Mouse (Mus musculus): ENCODE measurements around the gene Dbp.
"Not testable (repeated sequence)": the region's sequence is repeated elsewhere in the genome, so short reads cannot be mapped to it uniquely, and the experiment has no call there.

Gene Dbp

DNA sequence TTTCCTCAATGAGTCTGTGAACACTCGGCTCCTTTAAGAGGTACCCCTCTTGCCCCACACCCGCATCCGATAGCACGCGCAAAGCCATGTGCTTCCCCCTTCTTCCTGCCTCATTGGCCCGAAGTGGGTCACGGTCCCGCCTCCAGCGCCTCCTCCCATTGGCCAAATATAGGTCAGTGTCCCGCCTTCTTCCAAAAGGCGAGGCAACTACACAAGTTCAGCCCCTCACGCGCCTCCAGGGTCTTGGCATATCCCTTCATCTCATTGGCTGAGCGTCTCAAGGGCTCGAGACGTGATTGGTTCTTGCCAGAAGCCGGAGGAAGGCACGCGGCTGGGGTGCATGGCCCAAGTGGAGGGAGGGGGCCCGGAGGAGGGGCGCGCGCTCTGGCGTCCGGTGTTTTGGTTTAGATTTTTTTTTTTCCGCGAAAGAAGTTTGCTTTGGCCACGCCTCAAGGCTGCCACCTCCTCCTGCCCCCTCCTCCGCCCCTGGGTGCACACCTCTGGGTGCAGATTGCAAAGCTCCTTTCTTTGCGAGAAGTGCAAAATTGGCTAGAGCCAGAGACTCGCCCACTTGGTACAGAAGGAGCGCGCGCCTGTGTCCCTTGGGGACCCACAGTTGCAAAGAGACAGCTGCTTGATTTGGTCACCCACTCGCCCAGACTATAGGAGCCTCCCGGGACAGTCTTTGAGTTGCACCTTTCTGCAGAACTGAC lies at the start of gene Dbp:
Gene Dbp (plus strand): TSS at position 359 of the 713 bp plus-strand sequence.
- ATAC-seq (ENCODE audit: low TSS enrichment), result peak; percentile 42

DNA sequence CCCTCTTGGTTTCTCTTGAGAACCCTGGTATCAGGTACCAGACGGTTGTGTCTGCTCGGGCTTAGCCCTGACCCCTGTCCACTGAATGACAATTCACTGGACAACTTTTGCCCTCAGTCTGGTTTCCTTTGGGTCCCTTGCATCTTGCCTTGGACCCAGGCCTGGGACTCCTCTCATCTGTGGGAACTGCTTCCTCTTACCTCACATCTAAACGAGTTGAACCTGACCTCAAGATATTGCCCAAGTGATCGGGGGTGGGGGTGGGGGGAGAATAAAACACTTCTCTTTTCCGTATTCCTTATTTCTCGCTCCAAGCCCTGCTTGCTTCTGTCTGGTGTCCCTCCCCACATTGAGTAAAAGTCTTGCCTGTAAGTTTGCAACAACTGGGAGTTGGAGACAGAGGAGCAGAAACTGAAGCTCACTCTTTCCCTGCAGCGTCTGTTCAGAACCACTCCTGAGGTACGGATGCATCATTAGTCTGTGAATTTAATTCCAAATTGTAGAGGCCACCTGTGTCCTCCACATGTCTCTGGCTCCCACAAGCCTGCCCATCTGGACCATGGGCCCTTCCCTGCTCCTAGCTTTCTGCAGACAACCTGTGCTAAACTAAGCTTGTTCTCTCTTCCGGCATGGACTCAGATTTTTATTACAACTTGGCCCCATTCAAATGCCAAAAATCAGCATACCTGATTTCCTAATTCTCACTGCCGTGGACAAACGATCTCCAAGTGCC lies 44.0 kb upstream of the Dbp start:
- ATAC-seq (ENCODE audit: low TSS enrichment), result no peak

DNA sequence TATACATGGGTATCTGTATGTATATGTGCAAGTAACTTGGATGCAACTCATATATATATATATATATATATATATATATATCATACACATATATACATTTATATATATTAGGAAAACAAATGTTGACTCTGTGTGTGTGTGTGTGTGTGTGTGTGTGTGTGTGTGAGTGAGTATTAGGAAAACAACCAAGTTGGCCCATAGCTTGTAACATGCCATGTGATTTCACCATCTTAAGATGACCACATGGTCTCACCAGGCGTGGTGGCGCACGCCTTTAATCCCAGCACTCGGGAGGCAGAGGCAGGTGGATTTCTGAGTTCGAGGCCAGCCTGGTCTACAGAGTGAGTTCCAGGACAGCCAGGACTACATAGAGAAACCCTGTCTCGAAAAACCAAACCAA lies 43.2 kb upstream of the Dbp start:
- not testable (repeated sequence) for ATAC-seq (ENCODE audit: low TSS enrichment)

DNA sequence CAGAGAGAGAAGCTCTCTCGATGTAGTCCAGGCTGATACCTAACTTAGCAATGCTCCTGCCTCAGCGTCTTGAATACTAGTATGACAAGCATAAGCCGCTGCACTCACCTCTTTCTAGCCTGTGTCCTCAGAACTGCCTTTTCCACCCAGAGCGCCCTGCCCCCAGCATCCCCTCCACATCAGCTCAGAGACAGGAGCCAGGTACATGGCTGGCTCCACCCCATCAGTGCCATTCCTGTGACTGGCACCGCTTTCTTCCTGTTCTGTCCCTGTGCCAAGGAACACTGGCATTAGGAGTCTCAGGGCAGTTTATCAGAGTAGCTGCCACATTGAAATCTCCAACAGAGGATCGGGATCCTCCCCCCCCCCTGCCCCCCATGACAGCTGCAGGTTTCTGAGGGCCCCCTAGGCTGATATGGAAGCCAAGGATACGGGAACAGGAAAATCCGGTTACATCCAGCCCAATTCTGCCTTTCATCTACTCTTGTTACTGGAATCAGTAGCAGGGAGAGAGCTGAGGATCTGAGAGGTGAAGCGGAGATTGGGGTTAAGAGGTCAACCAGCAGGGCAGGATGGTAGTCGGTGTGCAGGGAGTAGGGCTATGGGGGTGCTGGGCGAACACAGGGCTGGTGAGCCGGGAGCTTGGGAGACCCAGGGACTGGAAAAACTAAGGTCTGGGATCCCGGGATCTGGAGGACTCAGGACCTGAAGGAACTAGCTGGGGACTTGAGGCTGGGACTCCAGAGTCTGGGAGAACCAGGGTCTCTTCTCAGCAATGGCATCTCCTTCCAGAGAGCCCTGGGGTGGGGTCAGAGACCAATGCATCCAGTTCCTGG lies 39.4 kb upstream of the Dbp start:
- no peak for ATAC-seq (ENCODE audit: low TSS enrichment)

DNA sequence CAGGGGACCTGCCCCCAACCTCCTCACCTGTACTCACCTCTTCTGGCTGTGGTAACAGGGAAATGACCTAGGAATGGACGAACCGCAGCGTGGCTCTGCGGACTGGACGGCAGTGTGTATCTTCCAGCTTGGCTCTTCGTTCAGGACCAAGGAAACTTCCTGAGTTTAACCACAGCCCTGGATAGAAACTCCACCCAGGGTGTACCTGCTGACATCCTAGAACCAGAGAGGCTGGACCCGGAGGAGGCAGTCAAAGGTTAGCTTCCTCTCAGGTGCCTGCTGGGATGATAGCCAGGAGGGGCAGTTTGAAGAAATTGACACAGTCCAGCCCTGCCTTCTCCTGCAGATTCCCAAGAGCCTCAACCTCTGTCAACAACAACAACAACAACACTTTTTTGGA lies 38.7 kb upstream of the Dbp start, which contains the start of gene Fut2:
Gene Fut2 (minus strand): TSS at position 234 of the 400 bp plus-strand sequence.
- ATAC-seq (ENCODE audit: low TSS enrichment), result no peak

DNA sequence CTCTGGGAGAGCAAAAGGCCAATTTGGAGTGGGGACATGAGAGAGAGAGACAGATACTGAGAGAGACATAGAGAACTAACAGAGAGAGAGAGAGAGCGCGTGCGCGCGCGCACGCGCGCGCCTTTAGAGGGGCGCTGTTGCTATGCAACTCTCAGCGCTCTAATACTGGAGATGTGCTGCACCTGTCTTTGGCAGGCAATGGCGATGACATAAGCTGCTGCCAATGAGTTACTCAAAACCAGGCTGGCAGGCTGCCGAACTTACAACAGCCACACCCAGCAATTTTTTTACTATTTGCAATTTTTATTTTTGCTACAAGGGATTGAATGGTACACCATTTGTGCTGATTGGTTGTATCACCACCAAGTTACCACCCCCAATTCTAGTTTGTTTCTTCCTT lies 37.1 kb upstream of the Dbp start:
- ATAC-seq (ENCODE audit: low TSS enrichment), result no peak

DNA sequence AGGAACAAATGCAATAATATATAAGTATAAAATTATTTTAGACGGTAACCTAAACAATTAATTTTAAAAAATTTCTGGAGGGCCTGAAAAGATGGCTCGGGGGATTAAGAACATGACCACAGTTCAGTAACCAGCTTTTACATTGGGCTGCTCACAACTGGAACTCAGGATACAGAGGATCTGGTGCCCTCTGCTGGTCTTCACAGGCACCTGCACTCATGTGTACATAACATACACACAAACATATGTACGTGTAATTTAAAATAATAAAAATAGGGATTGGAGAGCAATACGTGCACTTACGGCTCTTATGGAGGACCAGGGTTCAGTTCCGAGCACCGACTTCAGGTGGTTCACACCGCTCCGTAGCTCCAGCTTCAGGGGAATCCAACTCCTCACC lies 36.0 kb upstream of the Dbp start:
- ATAC-seq (ENCODE audit: low TSS enrichment), result no peak

DNA sequence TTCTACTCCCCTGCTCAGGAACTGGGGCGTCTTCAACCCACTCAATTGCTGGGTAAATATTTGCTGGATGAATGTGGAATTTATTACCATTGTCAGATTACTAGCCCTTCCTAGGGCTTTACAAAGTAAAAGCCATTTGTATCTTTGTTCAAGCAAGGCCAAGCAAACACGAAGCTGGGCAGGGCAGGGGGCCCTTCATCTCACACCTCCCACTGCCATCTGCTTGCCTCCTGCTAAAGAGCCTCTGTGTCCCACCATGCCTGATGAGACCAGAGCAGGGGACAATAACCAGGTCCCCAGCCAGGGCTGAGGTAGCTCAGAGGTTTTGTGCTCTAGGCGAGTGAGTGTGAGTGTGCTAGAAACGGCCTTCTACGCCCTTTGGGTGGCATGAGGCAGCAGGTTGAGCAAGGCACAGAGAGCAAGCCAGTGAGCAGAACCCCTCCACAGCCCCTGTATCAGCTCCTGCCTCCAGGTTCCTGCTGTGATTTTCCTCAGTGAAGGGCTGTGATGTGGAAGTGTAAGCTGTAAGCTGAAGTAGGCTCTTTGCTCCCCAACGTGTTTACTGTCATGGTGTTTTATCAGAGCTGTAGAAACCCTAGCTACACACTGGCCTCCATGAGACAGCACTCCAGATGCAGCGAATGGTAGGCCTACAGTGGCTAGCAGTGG lies 27.1 kb upstream of the Dbp start:
- ATAC-seq (ENCODE audit: low TSS enrichment), result no peak

DNA sequence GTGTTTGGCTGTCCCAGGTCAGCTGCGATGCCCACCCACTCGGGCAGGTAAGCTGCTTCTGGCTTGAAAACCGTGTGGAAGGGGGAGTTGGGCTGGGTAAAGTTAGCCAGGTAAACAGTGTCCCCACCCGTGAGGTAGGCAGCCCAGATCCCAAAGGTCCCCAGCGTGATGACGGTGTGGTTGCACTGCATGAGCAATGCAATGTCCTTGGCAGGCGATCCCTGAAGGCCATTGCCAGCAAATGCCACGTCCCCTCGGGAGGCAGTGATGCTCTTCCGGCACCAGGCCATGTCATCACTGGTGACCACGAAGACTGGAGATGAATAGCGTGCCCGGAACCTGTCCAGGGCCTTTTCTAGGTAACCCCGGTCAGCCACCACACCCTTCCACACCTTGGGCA lies 26.4 kb upstream of the Dbp start:
- no peak for ATAC-seq (ENCODE audit: low TSS enrichment)

DNA sequence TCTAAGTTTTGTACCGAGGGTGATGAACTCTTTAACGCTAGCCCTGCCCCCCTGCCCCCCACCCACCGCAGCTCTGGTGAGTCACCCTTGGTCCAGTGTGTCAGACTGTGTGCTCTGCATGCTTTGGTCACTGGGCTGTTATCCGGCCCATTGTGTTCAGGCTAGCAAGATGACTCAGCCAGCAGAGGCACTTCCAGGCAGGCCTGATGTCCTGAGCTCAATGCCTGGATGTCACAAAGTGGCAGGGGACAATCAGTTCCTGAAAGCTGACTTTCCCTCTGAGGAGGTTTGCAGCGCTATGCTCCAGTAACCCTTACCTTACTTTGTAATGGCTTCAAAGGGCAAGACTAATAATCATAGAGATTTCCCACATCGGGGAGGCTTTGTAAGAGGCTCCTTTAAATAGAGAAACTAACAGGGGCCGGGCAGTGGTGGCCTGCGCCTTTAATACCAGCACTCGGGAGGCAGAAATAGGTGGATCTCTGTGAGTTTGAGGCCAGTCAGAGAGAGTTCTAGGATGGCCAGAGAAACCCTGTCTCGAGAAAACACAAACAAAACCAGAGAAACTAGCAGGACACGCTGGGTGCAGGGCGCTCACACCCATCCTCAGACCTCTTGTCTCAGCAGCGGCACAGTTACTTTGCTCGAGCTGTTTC lies 24.8 kb upstream of the Dbp start:
- no peak for ATAC-seq (ENCODE audit: low TSS enrichment)

DNA sequence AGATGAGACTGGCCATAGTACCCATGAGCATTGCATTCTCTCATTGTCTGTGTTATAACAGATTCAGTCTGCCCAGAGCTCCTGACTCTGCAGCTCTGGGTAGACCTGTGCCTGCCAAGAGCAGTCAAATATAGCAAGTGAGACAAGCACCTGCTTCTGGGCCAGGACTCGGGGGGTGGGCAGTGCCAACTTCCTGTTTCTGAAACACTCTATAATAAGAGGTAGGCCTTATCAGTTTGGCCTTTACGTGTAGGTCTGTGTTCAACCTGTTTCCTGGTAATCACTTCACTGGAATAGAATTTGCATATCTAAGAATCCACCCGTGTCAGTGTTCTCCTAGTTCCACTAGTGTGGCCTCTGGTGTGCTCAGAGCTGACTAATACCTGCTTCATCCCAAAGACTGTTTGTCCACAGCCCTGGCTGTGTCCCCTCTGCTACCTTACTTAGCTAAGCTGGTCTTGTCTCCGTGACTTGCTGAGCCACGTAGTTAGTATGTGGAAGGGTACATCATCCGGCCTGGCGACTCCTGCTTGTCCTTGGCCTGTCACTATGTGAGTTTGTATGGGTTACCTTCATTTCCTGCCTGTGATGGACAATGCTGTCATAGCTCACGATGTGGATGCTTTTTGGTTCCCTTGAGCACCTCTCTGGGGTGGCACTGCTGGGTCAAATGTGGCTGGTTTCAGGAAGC lies 23.7 kb upstream of the Dbp start:
- no peak for ATAC-seq (ENCODE audit: low TSS enrichment)

DNA sequence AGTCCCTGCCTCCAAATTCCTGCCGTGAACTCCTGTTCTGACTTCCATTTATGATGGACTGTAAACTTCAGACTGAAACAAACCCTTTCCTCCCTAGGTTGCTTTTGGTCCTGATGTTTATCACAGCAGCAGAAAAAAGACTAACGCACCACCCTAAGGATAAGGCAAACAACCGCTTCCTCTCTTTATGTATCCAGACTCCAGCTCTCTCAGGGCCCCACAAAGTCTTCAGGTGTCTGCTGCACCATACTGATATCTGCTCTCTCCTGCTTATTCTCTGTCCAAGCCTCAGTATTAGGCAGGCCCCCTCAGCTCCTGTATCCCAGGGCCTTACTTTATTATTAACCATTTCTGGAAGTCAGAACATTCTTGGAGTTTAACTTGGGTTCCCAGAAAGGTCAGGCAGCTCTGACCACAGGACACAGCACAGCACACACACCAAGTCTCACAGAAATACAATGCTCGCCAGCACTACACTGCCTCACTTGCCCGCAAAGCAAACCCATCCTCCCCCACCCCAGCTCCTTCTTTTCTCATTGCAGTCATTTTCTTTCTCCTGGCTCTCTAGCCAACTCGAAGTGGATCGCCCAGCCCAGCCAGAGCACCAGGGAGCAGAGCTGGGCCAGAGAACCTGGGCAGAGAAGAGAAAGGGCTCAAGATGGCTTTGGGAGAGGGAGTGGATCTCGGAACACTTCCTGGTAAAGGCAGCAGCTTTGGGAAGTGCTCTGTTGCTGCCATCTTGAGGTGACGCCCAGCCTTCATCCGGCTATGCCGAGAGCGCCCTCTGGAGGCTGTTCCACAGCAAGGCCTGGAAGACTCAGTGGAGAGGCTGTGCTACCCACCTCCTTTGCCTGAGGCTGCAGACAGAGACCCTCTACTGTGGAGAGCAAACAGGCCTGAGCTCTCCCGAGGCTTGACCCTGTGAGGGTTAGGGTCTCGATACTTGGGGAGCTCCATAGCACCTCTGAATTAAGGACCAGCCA lies 22.5 kb upstream of the Dbp start:
- ATAC-seq (ENCODE audit: low TSS enrichment), result peak; percentile 77

DNA sequence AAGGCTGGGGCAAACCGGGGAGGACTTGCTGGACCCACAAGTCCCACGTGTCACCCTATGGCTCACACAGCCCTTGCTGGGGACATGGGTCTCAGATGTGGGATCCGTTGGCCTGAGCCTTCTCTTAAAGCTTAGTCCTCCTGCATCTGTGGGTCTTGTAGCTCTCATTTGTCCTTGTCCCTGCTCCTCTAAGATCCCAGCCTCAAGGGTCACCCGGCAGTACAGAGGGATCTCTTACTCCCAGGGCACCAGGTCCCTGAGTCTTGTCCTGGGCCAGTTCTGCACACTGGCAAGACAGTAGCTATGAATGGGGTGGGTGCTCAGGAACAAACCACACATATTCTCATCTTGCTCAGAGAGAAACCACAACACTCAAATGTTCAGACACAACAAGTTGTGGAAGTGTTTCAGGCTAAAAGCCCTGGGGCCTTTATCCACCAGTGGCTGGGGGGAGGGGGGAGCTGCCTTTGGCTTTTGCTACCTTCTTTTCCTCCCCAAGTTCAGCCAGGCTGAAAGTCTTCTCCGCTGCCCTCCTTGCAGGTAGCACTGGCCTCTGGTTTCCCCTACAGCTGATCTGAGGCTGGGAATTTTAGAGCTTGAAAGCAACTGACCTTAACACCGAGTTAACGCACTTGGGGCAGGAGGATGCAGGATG lies 21.4 kb upstream of the Dbp start, which contains the start of gene Ntn5:
Gene Ntn5 (plus strand): TSS at position 627 of the 655 bp plus-strand sequence.
- no peak for ATAC-seq (ENCODE audit: low TSS enrichment)

DNA sequence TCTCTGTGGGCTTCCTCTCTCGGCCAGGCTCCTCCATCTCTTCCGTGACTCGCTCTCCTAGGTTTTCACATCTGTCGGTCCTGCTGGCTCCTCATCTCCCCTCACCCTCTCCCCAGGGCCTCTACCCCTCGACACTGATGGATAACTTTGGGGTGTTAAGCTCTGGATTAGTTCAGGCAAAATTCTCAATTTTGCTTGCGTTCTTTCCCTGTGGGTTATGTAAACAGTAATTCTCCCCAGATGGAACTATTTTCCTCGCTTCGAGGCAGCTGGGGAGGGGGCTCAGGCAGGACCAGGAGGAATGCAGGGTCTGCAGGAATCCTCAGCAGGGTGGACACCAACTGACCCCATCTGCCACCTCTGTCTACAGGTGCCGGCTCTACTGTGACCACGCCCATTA lies 19.1 kb upstream of the Dbp start:
- no peak for ATAC-seq (ENCODE audit: low TSS enrichment)

DNA sequence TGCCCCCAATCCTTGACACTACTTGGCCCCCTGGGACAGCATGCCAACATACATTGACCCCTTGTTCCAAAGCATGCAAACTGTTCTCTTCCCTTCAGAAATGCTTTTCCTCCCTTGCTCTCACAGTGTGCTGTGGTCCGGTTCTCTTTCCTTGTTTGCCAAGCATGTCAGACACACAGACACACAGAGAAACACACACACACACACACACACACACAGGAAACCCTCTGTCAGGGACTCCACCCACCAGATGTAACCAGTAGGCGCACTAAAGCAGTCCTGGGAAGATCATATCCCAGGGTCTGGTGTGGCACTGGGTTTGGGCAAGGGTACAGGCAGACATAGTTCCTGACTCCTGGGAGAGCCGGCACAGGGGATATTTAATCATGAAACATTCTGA lies 18.0 kb upstream of the Dbp start:
- ATAC-seq (ENCODE audit: low TSS enrichment), result no peak

DNA sequence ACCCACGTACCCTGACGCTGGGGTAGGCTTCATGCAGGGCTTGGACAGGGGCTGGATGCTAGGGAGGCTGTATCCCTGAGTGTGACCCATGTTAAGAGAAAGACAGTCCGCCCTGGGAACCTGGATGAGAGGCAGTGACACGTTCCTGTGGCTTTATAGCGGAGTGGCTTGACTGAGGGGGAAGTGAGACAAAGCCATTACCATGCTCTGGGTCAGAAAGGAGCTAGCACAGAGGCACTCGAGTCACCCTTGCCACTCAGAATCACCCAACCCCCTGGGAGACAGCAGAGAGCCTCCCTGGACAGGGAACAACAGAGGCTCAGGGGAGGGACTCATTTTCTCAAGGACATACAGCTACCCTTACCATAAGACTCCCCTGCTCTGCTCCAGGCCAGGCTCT lies 15.8 kb upstream of the Dbp start:
- no peak for ATAC-seq (ENCODE audit: low TSS enrichment)

DNA sequence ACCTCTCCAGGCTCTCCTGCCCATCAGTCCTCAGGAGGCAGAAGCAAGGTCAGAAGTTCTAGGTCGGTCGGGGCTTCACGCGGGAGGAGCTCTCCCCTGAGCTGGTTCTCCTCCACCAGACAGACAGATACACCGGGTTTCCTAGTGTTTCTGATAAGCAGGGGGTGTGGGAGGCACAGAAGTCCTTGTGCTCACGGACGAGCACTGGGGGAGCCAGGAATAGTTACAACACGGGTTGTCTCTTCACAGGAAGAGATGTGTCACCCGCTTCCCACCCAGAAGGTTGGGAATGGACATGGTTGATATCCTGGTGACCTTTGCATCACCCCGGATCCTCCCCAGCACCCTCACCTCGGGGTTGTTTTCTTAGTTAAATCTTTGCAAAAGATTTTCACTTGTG lies 15.1 kb upstream of the Dbp start:
- no peak for ATAC-seq (ENCODE audit: low TSS enrichment)

DNA sequence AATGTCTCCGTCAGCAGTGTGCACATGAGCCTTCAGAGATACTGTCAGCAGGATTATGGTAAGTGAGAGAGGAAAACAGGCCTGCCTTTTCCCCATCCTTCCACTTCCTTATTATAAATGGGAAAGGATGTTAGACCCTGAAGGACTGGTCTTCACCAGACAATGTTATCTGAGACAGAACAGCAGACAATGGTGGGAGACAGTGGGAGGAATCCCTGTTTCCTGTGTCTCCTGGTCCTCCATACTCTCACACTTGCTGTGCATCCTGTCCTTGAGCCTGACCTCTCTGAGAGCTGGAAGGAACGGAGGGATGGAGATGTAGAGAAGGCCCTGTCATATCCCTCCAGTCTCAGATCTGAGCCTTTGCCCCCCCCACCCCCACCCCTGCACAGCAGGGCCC lies 12.5 kb upstream of the Dbp start:
- no peak for ATAC-seq (ENCODE audit: low TSS enrichment)
